Mouse (Mus musculus): ENCODE data around the gene Ezr.

GRCm38 (mm10) chr17:6789103-6789502 is 6.5 kb upstream of the Ezr start:
- no peak for TF ChIP-seq GATA1 (IDR thresholded peaks at IDR 0.05; ENCODE audit: borderline replicate concordance, low read length)
- TF ChIP-seq FLI1 (IDR thresholded peaks at IDR 0.05; ENCODE audit: low read length) = no peak

Measured in megakaryocyte, embryonic 14.5 days (primary cell).